Mouse (Mus musculus) liver, adult 2 months (tissue): Measurements from ENCODE around the gene Mroh3.

ENCODE experiments used
- CTCF ChIP-seq: fragments of 200-500 bp; IDR thresholded peaks from 2 replicates; pipeline ENCODE4 v1.5.1; 2011; ENCODE audit warnings: low read depth, low read length, control low read depth
- POLR2A ChIP-seq: fragments of 200-500 bp; IDR thresholded peaks from 2 replicates; pipeline ENCODE4 v1.6.1; 2011; ENCODE audit warnings: low read length, control low read depth; ENCODE audit not compliant: insufficient read depth; ENCODE audit errors: extremely low read depth

- no peak for TF ChIP-seq CTCF
- no peak for TF ChIP-seq POLR2A
Observed at GRCm38 (mm10) chr1:136174101-136174606, 38.5 kb downstream of the Mroh3 start.
